Mouse (Mus musculus) CD4-positive helper T cell, adult 2 months (primary cell): ENCODE data around the gene Olfr497.

Experiments used
- DNase-seq: peaks from one replicate; pipeline ENCODE4 v3.0.0-alpha.2; 2012; ENCODE audit warnings: low read depth, missing footprints, low spot score

The Olfr497 gene

GRCm38 (mm10) chr7:108420121-108420520 lies at the start of gene Olfr497:
Gene Olfr497, plus strand, starts transcription at chr7:108420421.
- DNase-seq, result no peak

- no peak for DNase-seq
Observed at GRCm38 (mm10) chr7:108392867-108393266, 27.4 kb upstream of the Olfr497 start, which contains the start of gene Olfr495. Gene Olfr495, plus strand, starts transcription at chr7:108393167.

- no peak for DNase-seq
Observed at GRCm38 (mm10) chr7:108465026-108465425, 44.8 kb downstream of the Olfr497 start, which contains the start of gene Olfr498. Gene Olfr498, plus strand, starts transcription at chr7:108465326.
